Mouse (Mus musculus): Measurements from ENCODE around the gene Lrtm1. TPM values are rescaled to one million over a fixed set of nuclear protein-coding genes. Genes with fewer than 3 reads are reported as not detected.
A peak's percentile ranks its signal among the peaks of the same experiment; 100 is the strongest.

Gene Lrtm1
- polyA plus RNA-seq, 1 experiment from 2014 or later: 0.36 TPM

DNA sequence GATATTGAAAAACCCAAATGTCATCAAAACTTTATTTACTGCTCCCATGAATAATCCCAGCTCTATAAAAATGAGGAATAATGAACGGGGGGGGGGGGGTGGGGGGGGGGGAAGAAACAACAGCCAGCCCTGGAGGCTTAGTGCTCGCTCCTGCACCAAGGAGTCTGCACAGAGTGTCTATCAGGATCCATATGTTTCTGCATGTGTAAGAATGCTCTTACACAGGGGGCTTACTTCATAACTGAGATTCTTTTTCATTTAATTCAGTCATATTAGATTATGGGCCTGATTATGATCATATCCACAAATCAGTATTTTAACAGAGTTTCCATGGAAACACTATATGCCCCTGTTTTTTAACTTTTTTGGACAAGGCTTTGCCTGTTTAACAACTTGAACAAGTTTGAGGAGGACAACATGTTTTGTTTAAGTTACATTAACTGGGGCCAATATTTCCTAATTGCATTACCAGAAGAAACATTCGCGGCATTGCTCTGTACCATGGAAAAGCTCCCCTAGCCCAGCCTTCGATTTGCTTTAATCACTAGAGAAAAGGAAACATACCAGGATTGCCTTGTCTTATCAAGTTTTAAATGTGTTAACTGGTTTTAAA, 12.7 kb upstream of the Lrtm1 start:
- H3K4me3 ChIP-seq (ENCODE audit: low read depth, low read length): no peak overlapping the region
- no peaks in the 10 kb centered on the region for H3K9me3 ChIP-seq (ENCODE audit: control insufficient read depth, low read length)
- H3K4me2 ChIP-seq (ENCODE audit: low read depth, low read length, severe bottlenecking): no peak overlapping the region
- WGBS: 92% methylated on average over 4 of the region's 5 CpGs
- H3K27ac ChIP-seq (ENCODE audit: low read depth, low read length): no peak overlapping the region
- no peaks in the 10 kb centered on the region for H3K4me1 ChIP-seq (replicated peaks; ENCODE audit: control insufficient read depth, insufficient read depth, low read length)
- no peaks in the 10 kb centered on the region for H3K36me3 ChIP-seq (ENCODE audit: control insufficient read depth, insufficient read depth, low read length)
- no peak overlapping the region for H3K9ac ChIP-seq (ENCODE audit: low read length)
- DNase-seq (ENCODE audit: low spot score) (no peak), ATAC-seq (replicated peaks; ENCODE audit: low FRiP score) (no peak)
- no peaks in the 10 kb centered on the region for H3K27me3 ChIP-seq (ENCODE audit: control insufficient read depth, insufficient read depth, low read length)

- Histone ChIP-seq H3K9ac (ENCODE audit: low read length) (no peak overlapping the region), H3K4me1 (replicated peaks; ENCODE audit: control insufficient read depth, insufficient read depth, low read length) (no peaks in the 10 kb centered on the region), H3K9me3 (ENCODE audit: control insufficient read depth, low read length) (no peaks in the 10 kb centered on the region), H3K36me3 (ENCODE audit: control insufficient read depth, insufficient read depth, low read length) (no peaks in the 10 kb centered on the region), H3K4me3 (ENCODE audit: low read depth, low read length) (no peak overlapping the region), H3K27me3 (ENCODE audit: control insufficient read depth, insufficient read depth, low read length) (no peaks in the 10 kb centered on the region), H3K4me2 (ENCODE audit: low read depth, low read length, severe bottlenecking) (no peak overlapping the region), H3K27ac (ENCODE audit: low read depth, low read length) (no peak overlapping the region)
- ATAC-seq (replicated peaks; ENCODE audit: low FRiP score): no peak
- DNase-seq (ENCODE audit: low spot score): no peak
- WGBS: 90% methylated on average over 4 of the region's 4 CpGs
These were observed 8.4 kb upstream of the Lrtm1 start for GRCm38 (mm10) chr14:29009644-29010043.

DNA sequence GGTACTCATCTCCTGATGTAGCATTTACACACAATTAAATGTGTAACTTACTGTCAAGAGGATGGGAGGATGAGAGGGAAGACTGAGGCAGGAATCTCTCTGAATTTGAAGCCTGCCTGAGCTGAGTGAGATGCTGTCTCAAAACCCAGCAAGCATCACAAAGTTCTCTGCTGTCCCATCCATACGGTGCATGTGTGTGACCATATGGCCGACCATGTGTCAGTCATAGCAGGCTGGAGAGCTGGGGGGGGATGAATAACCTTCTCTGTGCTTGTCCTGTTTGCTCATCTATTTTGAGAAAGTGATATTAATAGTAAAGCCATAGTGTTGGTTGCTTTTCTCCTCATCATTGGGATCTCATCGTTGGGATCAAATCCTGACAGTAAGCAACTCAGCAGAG, 4.8 kb upstream of the Lrtm1 start:
- Histone ChIP-seq H3K9ac (ENCODE audit: low read length) (no peak overlapping the region), H3K27ac (ENCODE audit: low read depth, low read length) (no peak overlapping the region), H3K27me3 (ENCODE audit: control insufficient read depth, insufficient read depth, low read length) (no peaks in the 10 kb centered on the region), H3K36me3 (ENCODE audit: control insufficient read depth, insufficient read depth, low read length) (no peaks in the 10 kb centered on the region), H3K4me3 (ENCODE audit: low read depth, low read length) (no peak overlapping the region), H3K4me2 (ENCODE audit: low read depth, low read length, severe bottlenecking) (no peak overlapping the region), H3K4me1 (replicated peaks; ENCODE audit: control insufficient read depth, insufficient read depth, low read length) (peaks cover 4% of the 10 kb centered on the region; the same call in 1 of the 2 replicates), H3K9me3 (ENCODE audit: control insufficient read depth, low read length) (no peaks in the 10 kb centered on the region)
- 87% methylated on average over 3 of the region's 3 CpGs for WGBS
- DNase-seq (ENCODE audit: low spot score) (no peak), ATAC-seq (replicated peaks; ENCODE audit: low FRiP score) (no peak)

- 89% methylated on average over 2 of the region's 2 CpGs for WGBS
- Histone ChIP-seq H3K9me3 (ENCODE audit: control insufficient read depth, low read length) (no peaks in the 10 kb centered on the region), H3K36me3 (ENCODE audit: control insufficient read depth, insufficient read depth, low read length) (no peaks in the 10 kb centered on the region), H3K4me3 (ENCODE audit: low read depth, low read length) (no peak overlapping the region), H3K9ac (ENCODE audit: low read length) (no peak overlapping the region), H3K4me2 (ENCODE audit: low read depth, low read length, severe bottlenecking) (no peak overlapping the region), H3K4me1 (replicated peaks; ENCODE audit: control insufficient read depth, insufficient read depth, low read length) (peaks cover 4% of the 10 kb centered on the region; the same call in 1 of the 2 replicates), H3K27me3 (ENCODE audit: control insufficient read depth, insufficient read depth, low read length) (no peaks in the 10 kb centered on the region), H3K27ac (ENCODE audit: low read depth, low read length) (no peak overlapping the region)
- ATAC-seq (replicated peaks; ENCODE audit: low FRiP score) (no peak), DNase-seq (ENCODE audit: low spot score) (no peak)
These were observed 3.3 kb upstream of the Lrtm1 start for GRCm38 (mm10) chr14:29014680-29015079.

DNA sequence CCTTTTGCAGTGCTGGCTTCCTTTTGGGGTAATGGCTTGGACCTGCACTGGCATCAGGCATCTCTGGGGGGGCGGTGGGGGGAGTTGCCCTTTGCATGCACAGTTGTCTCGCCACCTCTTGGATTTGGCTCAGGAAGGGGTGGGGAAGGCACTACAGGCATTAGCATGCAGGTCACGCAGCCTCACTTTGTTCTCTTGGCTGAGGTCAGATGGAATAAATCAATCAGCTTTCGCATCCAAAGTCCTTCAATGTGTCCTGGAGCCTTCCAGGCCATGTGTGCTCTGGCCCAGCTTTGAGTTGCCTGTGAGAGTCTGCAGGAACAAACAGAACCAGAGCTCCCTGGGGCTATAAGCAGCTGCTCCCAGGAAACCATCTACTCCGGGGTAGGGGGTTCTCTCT, 2.1 kb upstream of the Lrtm1 start:
- 31% methylated on average over 5 of the region's 5 CpGs for WGBS
- no peaks in the 10 kb centered on the region for H3K9me3 ChIP-seq (ENCODE audit: control insufficient read depth, low read length)
- H3K4me2 ChIP-seq (ENCODE audit: low read depth, low read length, severe bottlenecking): no peak overlapping the region
- no peaks in the 10 kb centered on the region for H3K27me3 ChIP-seq (ENCODE audit: control insufficient read depth, insufficient read depth, low read length)
- ATAC-seq (replicated peaks; ENCODE audit: low FRiP score) (0 out of 2 replicates have a peak, but pooled peaks have one; percentile 55), DNase-seq (ENCODE audit: low spot score) (peak; percentile 73)
- no peak overlapping the region for H3K4me3 ChIP-seq (ENCODE audit: low read depth, low read length)
- H3K27ac ChIP-seq (ENCODE audit: low read depth, low read length): no peak overlapping the region
- H3K4me1 ChIP-seq (replicated peaks; ENCODE audit: control insufficient read depth, insufficient read depth, low read length): peaks cover 4% of the 10 kb centered on the region; the same call in 1 of the 2 replicates
- no peaks in the 10 kb centered on the region for H3K36me3 ChIP-seq (ENCODE audit: control insufficient read depth, insufficient read depth, low read length)
- H3K9ac ChIP-seq (ENCODE audit: low read length): no peak overlapping the region

DNA sequence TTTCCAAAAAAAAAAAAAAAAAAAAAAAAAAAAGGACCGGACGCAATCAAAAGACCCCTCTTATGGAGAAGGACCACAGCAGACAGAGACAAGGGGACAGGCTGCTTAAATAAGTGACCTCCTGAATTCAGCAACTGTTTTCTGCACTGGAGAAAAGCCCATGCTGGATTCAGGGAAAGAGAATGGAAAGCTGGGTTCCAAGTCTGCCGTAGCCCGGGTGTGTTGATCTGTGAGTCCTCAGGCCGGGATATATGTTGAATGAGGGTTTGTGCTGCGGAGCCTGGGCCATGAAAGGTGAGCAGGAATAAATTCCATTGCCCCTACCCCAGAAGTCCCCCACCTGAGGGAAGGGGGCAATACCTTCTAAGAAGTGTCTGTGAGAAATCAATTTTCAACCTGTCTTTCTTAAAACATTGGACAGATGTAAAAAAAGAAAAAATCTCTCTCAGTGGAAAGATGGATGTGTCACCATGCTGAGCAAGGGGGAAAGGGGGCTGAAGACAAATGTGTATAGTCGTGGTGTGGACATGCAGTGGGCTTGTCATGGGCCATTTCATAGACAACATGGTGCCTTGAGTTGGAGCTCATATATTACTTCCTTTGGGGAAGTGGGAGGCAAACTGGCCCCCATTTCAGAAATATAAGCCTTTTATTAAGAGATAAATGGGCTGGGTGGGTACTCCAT, 450 bp downstream of the Lrtm1 start:
- 14% methylated on average over 7 of the region's 7 CpGs for WGBS
- Histone ChIP-seq H3K9me3 (ENCODE audit: control insufficient read depth, low read length) (no peaks in the 10 kb centered on the region), H3K4me3 (ENCODE audit: low read depth, low read length) (no peak overlapping the region), H3K9ac (ENCODE audit: low read length) (no peak overlapping the region), H3K4me2 (ENCODE audit: low read depth, low read length, severe bottlenecking) (no peak overlapping the region), H3K4me1 (replicated peaks; ENCODE audit: control insufficient read depth, insufficient read depth, low read length) (peaks cover 4% of the 10 kb centered on the region; the same call in 1 of the 2 replicates), H3K27me3 (ENCODE audit: control insufficient read depth, insufficient read depth, low read length) (no peaks in the 10 kb centered on the region), H3K27ac (ENCODE audit: low read depth, low read length) (no peak overlapping the region), H3K36me3 (ENCODE audit: control insufficient read depth, insufficient read depth, low read length) (no peaks in the 10 kb centered on the region)
- ATAC-seq (replicated peaks; ENCODE audit: low FRiP score) (no peak), DNase-seq (ENCODE audit: low spot score) (no peak)

DNA sequence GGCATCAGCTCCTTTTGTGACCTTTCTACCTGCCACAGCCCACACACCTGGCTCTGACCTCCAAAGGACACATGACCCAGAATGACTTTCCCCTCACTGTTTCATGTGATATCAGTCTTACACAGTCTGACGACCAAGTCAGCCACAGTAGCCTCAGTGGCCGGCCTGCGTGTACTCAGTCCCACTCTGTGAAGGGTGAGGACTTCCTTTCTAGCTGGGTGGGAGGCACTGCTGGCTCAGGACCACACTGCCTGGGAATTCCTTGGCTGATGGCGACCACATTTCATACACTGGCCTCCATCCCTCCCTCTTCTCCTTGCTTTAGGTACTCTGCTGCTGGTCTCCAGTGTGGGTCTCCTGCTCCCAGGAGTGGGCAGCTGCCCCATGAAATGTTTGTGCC, 3.3 kb downstream of the Lrtm1 start:
- Histone ChIP-seq H3K4me3 (ENCODE audit: low read depth, low read length) (no peak overlapping the region), H3K27ac (ENCODE audit: low read depth, low read length) (no peak overlapping the region), H3K9ac (ENCODE audit: low read length) (no peak overlapping the region), H3K36me3 (ENCODE audit: control insufficient read depth, insufficient read depth, low read length) (no peaks in the 10 kb centered on the region), H3K4me2 (ENCODE audit: low read depth, low read length, severe bottlenecking) (no peak overlapping the region), H3K27me3 (ENCODE audit: control insufficient read depth, insufficient read depth, low read length) (no peaks in the 10 kb centered on the region), H3K4me1 (replicated peaks; ENCODE audit: control insufficient read depth, insufficient read depth, low read length) (peaks cover 2% of the 10 kb centered on the region; the same call in 1 of the 2 replicates), H3K9me3 (ENCODE audit: control insufficient read depth, low read length) (no peaks in the 10 kb centered on the region)
- no peak for DNase-seq (ENCODE audit: low spot score)
- 93% methylated on average over 4 of the region's 4 CpGs for WGBS
- no peak for ATAC-seq (replicated peaks; ENCODE audit: low FRiP score)

DNA sequence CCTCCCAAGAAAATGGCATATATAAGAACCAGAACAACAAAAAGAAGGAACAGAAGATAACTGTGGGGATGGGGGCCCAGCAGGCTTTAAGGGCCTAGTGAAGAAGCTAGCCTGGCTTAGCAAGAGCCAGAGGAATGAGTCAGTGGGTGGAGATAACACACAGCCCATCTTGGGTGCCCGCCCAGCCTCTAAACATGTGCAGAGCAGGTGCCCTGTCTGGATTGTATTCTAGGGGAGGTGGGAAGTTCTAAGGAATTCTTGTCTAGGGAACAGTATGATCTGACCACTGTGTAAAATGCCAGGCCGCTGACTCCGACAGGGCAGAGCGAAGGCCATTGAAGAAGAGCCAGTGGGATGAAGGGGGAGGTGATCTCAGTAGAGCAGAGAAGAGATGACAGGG, 5.2 kb downstream of the Lrtm1 start:
- no peaks in the 10 kb centered on the region for H3K27me3 ChIP-seq (ENCODE audit: control insufficient read depth, insufficient read depth, low read length)
- 96% methylated on average over 4 of the region's 4 CpGs for WGBS
- no peak overlapping the region for H3K9ac ChIP-seq (ENCODE audit: low read length)
- no peaks in the 10 kb centered on the region for H3K9me3 ChIP-seq (ENCODE audit: control insufficient read depth, low read length)
- H3K4me3 ChIP-seq (ENCODE audit: low read depth, low read length): no peak overlapping the region
- H3K4me1 ChIP-seq (replicated peaks; ENCODE audit: control insufficient read depth, insufficient read depth, low read length): no peaks in the 10 kb centered on the region
- H3K27ac ChIP-seq (ENCODE audit: low read depth, low read length): no peak overlapping the region
- H3K36me3 ChIP-seq (ENCODE audit: control insufficient read depth, insufficient read depth, low read length): no peaks in the 10 kb centered on the region
- DNase-seq (ENCODE audit: low spot score) (no peak), ATAC-seq (replicated peaks; ENCODE audit: low FRiP score) (no peak)
- H3K4me2 ChIP-seq (ENCODE audit: low read depth, low read length, severe bottlenecking): no peak overlapping the region

DNA sequence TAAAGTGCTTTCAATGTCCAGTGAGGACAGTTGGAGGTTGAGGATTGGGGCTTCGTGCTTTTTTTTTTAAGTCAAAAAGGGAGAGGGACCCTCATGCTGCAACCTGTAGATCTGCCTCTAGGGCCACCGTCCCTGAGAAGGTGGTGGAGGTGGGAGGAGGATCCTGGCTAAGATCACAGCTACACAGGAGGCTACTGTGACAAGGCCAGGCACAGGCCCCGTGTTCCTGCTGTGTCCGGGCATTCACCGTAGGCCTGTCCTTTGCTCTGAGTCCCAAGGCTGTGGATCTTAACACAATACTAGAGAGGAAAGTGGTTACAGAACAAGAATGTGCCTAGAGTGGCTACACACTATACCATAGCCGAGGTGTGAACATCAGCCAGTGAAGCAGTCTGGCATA, 7.3 kb downstream of the Lrtm1 start:
- ATAC-seq (replicated peaks; ENCODE audit: low FRiP score) (no peak), DNase-seq (ENCODE audit: low spot score) (no peak)
- H3K27ac ChIP-seq (ENCODE audit: low read depth, low read length): no peak overlapping the region
- no peak overlapping the region for H3K9ac ChIP-seq (ENCODE audit: low read length)
- WGBS: 90% methylated on average over 6 of the region's 6 CpGs
- no peak overlapping the region for H3K4me3 ChIP-seq (ENCODE audit: low read depth, low read length)
- no peaks in the 10 kb centered on the region for H3K27me3 ChIP-seq (ENCODE audit: control insufficient read depth, insufficient read depth, low read length)
- H3K9me3 ChIP-seq (ENCODE audit: control insufficient read depth, low read length): no peaks in the 10 kb centered on the region
- H3K4me1 ChIP-seq (replicated peaks; ENCODE audit: control insufficient read depth, insufficient read depth, low read length): no peaks in the 10 kb centered on the region
- H3K4me2 ChIP-seq (ENCODE audit: low read depth, low read length, severe bottlenecking): no peak overlapping the region
- no peaks in the 10 kb centered on the region for H3K36me3 ChIP-seq (ENCODE audit: control insufficient read depth, insufficient read depth, low read length)
